Mouse (Mus musculus): ENCODE results near the gene Slpi.

- TF ChIP-seq GATA1 (IDR thresholded peaks at IDR 0.05; ENCODE audit: low read length), result no peak
- TF ChIP-seq TAL1 (IDR thresholded peaks at IDR 0.05; ENCODE audit: low read length), result no peak
Measured at GRCm38 (mm10) chr2:164356177-164356967, 32.5 kb downstream of the Slpi start.

Measured in erythroblast, embryonic 14.5 days (primary cell).